Mouse (Mus musculus): Measurements from ENCODE around the gene Lman2.

DNA sequence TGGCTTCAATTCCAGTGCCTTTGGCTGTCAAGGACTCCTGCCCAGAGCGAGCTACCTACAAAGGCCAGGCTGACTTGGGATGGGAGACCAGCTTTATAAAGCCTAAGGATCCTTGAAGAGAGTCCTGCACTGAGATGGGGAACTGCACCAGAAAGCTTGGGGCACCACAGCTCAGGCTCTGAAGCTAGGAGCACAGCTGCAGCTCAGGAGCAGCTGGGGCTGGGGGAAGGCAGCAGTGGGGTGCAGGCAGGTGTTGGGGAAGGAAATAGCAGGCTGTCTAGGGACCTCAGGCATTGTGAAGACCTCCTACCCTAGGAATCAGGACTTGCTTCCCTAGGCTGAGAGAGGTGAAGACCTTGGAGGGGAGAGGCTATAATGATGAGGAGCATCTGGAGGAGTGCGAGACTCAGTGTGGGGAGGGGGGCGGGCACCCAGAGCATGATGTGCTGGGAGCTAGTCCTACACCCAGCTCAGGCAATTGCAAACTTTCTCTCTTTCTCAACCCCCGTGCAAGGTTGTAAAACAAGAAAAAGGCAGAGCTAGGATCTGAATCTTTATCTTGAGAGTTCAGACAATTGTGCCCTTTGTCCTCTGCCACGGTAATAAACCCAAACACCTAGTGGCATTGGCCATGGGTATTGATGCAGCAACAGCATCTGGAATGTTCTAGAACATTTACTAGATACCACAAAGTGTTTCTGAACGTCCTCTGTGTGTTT is 11.8 kb upstream of the Lman2 start:
- TF ChIP-seq GATA1 (IDR thresholded peaks at IDR 0.05; ENCODE audit: borderline replicate concordance, low read length): no peak
- no peak for TF ChIP-seq FLI1 (IDR thresholded peaks at IDR 0.05; ENCODE audit: low read length)
